ENCODE assay signal across 9 mouse cellular contexts in genomic region chr5:92604452-92605247, GRCm38 (mm10). TPM values are rescaled to one million over a fixed set of nuclear protein-coding genes. Genes with fewer than 3 reads are reported as not detected.
DNase-seq lines count a peak whose midpoint lies in the region; ATAC-seq and TF ChIP-seq lines count a peak whose summit lies in the region.
"Had no signal": no experiment of that assay in that cellular context is flagged by ENCODE, and none has a peak within 500 bp of the region (broad histone marks: within the 10 kb centered on the region; RNA-seq: fewer than 3 reads in every experiment).

No protein-coding gene starts in this region.

- no peaks in the 10 kb centered on the region for H3K27me3 ChIP-seq in forebrain, postnatal 0 days (ENCODE audit: insufficient read depth, low read length)
- H3K27me3 ChIP-seq in forebrain, embryonic 13.5 days, result peaks cover 6% of the 10 kb centered on the region; the same call in 1 of the 2 replicates
- H3K27me3 ChIP-seq in lung, embryonic 14.5 days (ENCODE audit: insufficient read depth, low read length), result no peaks in the 10 kb centered on the region

- no peaks in the 10 kb centered on the region for H3K9me3 ChIP-seq in forebrain, postnatal 0 days (ENCODE audit: low read length)
- no peaks in the 10 kb centered on the region for H3K9me3 ChIP-seq in forebrain, embryonic 13.5 days (replicated peaks)
- no peaks in the 10 kb centered on the region for H3K9me3 ChIP-seq in lung, embryonic 14.5 days (ENCODE audit: low read depth, low read length)

- intact Hi-C loops in heart, postnatal 36 days (cut with DNase I), result no loop called here
- intact Hi-C loops in left cerebral cortex, adult 2 months (cut with DNase I), result loop anchor here (5.0 kb wide), 1 partner anchor 97 kb away; the partner anchor contains the start of gene Scarb2

- no peak for TF ChIP-seq CTCF in forebrain, postnatal 0 days (IDR thresholded peaks at IDR 0.05; ENCODE audit: low read depth)
- TF ChIP-seq CTCF in lung, embryonic 14.5 days (IDR thresholded peaks at IDR 0.05; ENCODE audit: low read depth), result no peak
- TF ChIP-seq CTCF in left cerebral cortex, adult 2 months (IDR thresholded peaks at IDR 0.05), result no peak

- H3K9ac ChIP-seq in forebrain, postnatal 0 days, result no peak overlapping the region
- H3K9ac ChIP-seq in forebrain, embryonic 13.5 days, result no peak overlapping the region
- peak overlapping the region; percentile 85; the same call in 1 of the 2 replicates for H3K9ac ChIP-seq in lung, embryonic 14.5 days

- no peak overlapping the region for H3K27ac ChIP-seq in forebrain, postnatal 0 days (ENCODE audit: low read depth, low read length)
- no peak overlapping the region for H3K27ac ChIP-seq in forebrain, embryonic 13.5 days
- H3K27ac ChIP-seq in lung, embryonic 14.5 days (ENCODE audit: low read depth), result peak overlapping the region; percentile 69
- H3K27ac ChIP-seq in left cerebral cortex, adult 2 months, result no peak overlapping the region

- 57% methylated on average over 10 of the region's 10 CpGs for WGBS in forebrain, postnatal 0 days
- 83% methylated on average over 10 of the region's 10 CpGs for WGBS in forebrain, embryonic 13.5 days
- WGBS in lung, embryonic 14.5 days, result 23% methylated on average over 10 of the region's 10 CpGs

- no peak overlapping the region for H3K4me3 ChIP-seq in forebrain, postnatal 0 days (ENCODE audit: low read depth, low read length)
- no peak overlapping the region for H3K4me3 ChIP-seq in forebrain, embryonic 13.5 days
- peak overlapping the region; percentile 76 for H3K4me3 ChIP-seq in lung, embryonic 14.5 days (ENCODE audit: low read depth, low read length)
- H3K4me3 ChIP-seq in left cerebral cortex, adult 2 months, result no peak overlapping the region

- no peak overlapping the region for H3K4me2 ChIP-seq in forebrain, postnatal 0 days (ENCODE audit: low read depth)
- no peak overlapping the region for H3K4me2 ChIP-seq in forebrain, embryonic 13.5 days
- H3K4me2 ChIP-seq in lung, embryonic 14.5 days, result peak overlapping the region; percentile 69

- peak; percentile 52 for ATAC-seq in forebrain, postnatal 0 days
- ATAC-seq in forebrain, embryonic 13.5 days, result no peak
- ATAC-seq in lung, embryonic 14.5 days (ENCODE audit: insufficient read depth), result peak; percentile 62
- no peak for ATAC-seq in monocyte, adult 5-6 weeks (replicated peaks; ENCODE audit: insufficient number of reproducible peaks, low FRiP score, low TSS enrichment, poor library complexity, severe bottlenecking)
- ATAC-seq in megakaryocyte progenitor cell, adult 5-6 weeks (replicated peaks; ENCODE audit: poor library complexity), result no peak

- H3K36me3 ChIP-seq in forebrain, postnatal 0 days (ENCODE audit: insufficient read depth), result no peaks in the 10 kb centered on the region
- H3K36me3 ChIP-seq in forebrain, embryonic 13.5 days (ENCODE audit: poor library complexity, severe bottlenecking), result no peaks in the 10 kb centered on the region
- H3K36me3 ChIP-seq in lung, embryonic 14.5 days (ENCODE audit: insufficient read depth), result peaks cover 20% of the 10 kb centered on the region

- peak; percentile 18 for DNase-seq in forebrain, postnatal 0 days
- peak; percentile 62 for DNase-seq in adrenal gland, postnatal 14 days
- DNase-seq in heart, postnatal 36 days, result peak; percentile 29 to 33
- peak; percentile 92 for DNase-seq in lung, embryonic 14.5 days
- no peak for DNase-seq in left cerebral cortex, adult 2 months (ENCODE audit: extremely low spot score in 1 of 2, low spot score in 2 of 2)

- H3K4me1 ChIP-seq in forebrain, postnatal 0 days (ENCODE audit: insufficient read depth), result 0 out of 2 replicates have a peak, but pooled peaks cover 3% of the 10 kb centered on the region
- H3K4me1 ChIP-seq in forebrain, embryonic 13.5 days, result peaks cover 7% of the 10 kb centered on the region; the same call in 1 of the 2 replicates
- H3K4me1 ChIP-seq in lung, embryonic 14.5 days (ENCODE audit: insufficient read depth), result peaks cover 11% of the 10 kb centered on the region

RNA-seq across cellular contexts. Expression of gene Stbd1, which starts 1.8 kb away (rescaled TPM):
- total RNA-seq in forebrain, postnatal 0 days (2014; rRNA removed), result 2.0 and 3.5 TPM in 2 replicates
- polyA plus RNA-seq in forebrain, postnatal 0 days (2015; fragmentation: Nextera tagmentation; extraction: Ambion mirVana), result 3.5 and 3.6 TPM in 2 replicates
- polyA plus RNA-seq in forebrain, embryonic 13.5 days (2015; fragmentation: Nextera tagmentation; extraction: Ambion mirVana), result 2.4 and 2.6 TPM in 2 replicates
- 5.7 and 8.7 TPM in 2 replicates for total RNA-seq in adrenal gland, postnatal 14 days (2021)
- total RNA-seq in heart, postnatal 36 days (2021), result 1 to 10 TPM; 1.5 to 1.6 TPM
- 116 and 127 TPM in 2 replicates for polyA plus RNA-seq in lung, embryonic 14.5 days (2014; fragmentation: Nextera tagmentation; extraction: Ambion mirVana)
- 0.49 to 2.0 TPM in 2 of 3 replicates, not detected in the other for total RNA-seq in monocyte, adult 5-6 weeks (2017)
- under 1 TPM; 0.61 to 0.84 TPM for total RNA-seq in left cerebral cortex, adult 2 months (2021)
- total RNA-seq in megakaryocyte progenitor cell, adult 5-6 weeks (2015), result 0.17 TPM in 1 of 2 replicates, not detected in the other
- total RNA-seq in megakaryocyte progenitor cell, adult 5-6 weeks (2017), result 0.98 and 2.4 TPM in 2 replicates

RNA-seq across cellular contexts. Expression of gene Fam47e, which starts 49.8 kb away (rescaled TPM):
- total RNA-seq in forebrain, postnatal 0 days (2014; rRNA removed), result 0.81 and 1.8 TPM in 2 replicates
- polyA plus RNA-seq in forebrain, postnatal 0 days (2015; fragmentation: Nextera tagmentation; extraction: Ambion mirVana), result 2.0 and 3.1 TPM in 2 replicates
- 0.38 TPM in 1 of 2 replicates, not detected in the other for polyA plus RNA-seq in forebrain, embryonic 13.5 days (2015; fragmentation: Nextera tagmentation; extraction: Ambion mirVana)
- total RNA-seq in adrenal gland, postnatal 14 days (2021), result not detected in 2 replicates
- not detected for total RNA-seq in heart, postnatal 36 days (2021)
- 0.18 TPM in 1 of 2 replicates, not detected in the other for polyA plus RNA-seq in lung, embryonic 14.5 days (2014; fragmentation: Nextera tagmentation; extraction: Ambion mirVana)
- not detected in 3 replicates for total RNA-seq in monocyte, adult 5-6 weeks (2017)
- total RNA-seq in left cerebral cortex, adult 2 months (2021), result not detected
- total RNA-seq in megakaryocyte progenitor cell, adult 5-6 weeks (2015), result not detected in 2 replicates
- total RNA-seq in megakaryocyte progenitor cell, adult 5-6 weeks (2017), result not detected in 2 replicates
- total RNA-seq: gastrocnemius, adult 8-10 months had no signal

Comparison
In these comparisons a context has a peak if more than half of its experiments do, and no peak if none do; other contexts are left out.
1. ATAC-seq: peak in forebrain, postnatal 0 days (single experiment) and lung, embryonic 14.5 days (single experiment); none in forebrain, embryonic 13.5 days (single experiment), monocyte, adult 5-6 weeks (single experiment) and megakaryocyte progenitor cell, adult 5-6 weeks (single experiment).
2. DNase-seq: peak in forebrain, postnatal 0 days (single experiment), adrenal gland, postnatal 14 days (single experiment), heart, postnatal 36 days (2 of 2) and lung, embryonic 14.5 days (single experiment); none in left cerebral cortex, adult 2 months (0 of 2).